Mouse (Mus musculus) lung, embryonic 14.5 days (tissue): Measurements from ENCODE around the gene Oas1f. TPM values are rescaled to one million over a fixed set of nuclear protein-coding genes. Genes with fewer than 3 reads are reported as not detected.
A peak's percentile ranks its signal among the peaks of the same experiment; 100 is the strongest.

Source experiments
- ATAC-seq: fragments of 200-750 bp; cut with Nextera tagmentation; 2 replicates; pipeline ENCODE4 v1.8.0; 2017; ENCODE audit warnings: mild to moderate bottlenecking, moderate TSS enrichment, moderate library complexity; ENCODE audit not compliant: insufficient read depth
- DNase-seq: peaks from one replicate; pipeline ENCODE4 v3.0.0-alpha.2; 2015
- H3K27ac ChIP-seq: fragments of 300-500 bp; sonication (generic); 2 replicates; pipeline ENCODE4 v1.5.1; 2014; ENCODE audit warnings: low read depth, mild to moderate bottlenecking, moderate library complexity
- H3K27me3 ChIP-seq: fragments of 300-500 bp; sonication (generic); 2 replicates; pipeline ENCODE4 v1.6.1; 2014; ENCODE audit warnings: low read length, control low read depth; ENCODE audit not compliant: insufficient read depth
- H3K36me3 ChIP-seq: fragments of 300-500 bp; sonication (generic); 2 replicates; pipeline ENCODE4 v1.6.1; 2014; ENCODE audit warnings: control low read depth; ENCODE audit not compliant: insufficient read depth
- H3K4me1 ChIP-seq: fragments of 300-500 bp; sonication (generic); 2 replicates; pipeline ENCODE4 v1.6.1; 2014; ENCODE audit warnings: antibody characterized with exemption, control low read depth; ENCODE audit not compliant: insufficient read depth
- H3K4me2 ChIP-seq: fragments of 300-500 bp; sonication (generic); 2 replicates; pipeline ENCODE4 v1.6.1; 2014; ENCODE audit warnings: mild to moderate bottlenecking
- H3K4me3 ChIP-seq: fragments of 300-500 bp; sonication (generic); 2 replicates; pipeline ENCODE4 v1.5.1; 2014; ENCODE audit warnings: low read depth, low read length
- H3K9ac ChIP-seq: fragments of 300-500 bp; sonication (generic); 2 replicates; pipeline ENCODE4 v1.6.1; 2014
- H3K9me3 ChIP-seq: fragments of 300-500 bp; sonication (generic); 2 replicates; pipeline ENCODE4 v1.6.1; 2016; ENCODE audit warnings: low read depth, low read length, control low read depth
- CTCF ChIP-seq: IDR thresholded peaks from 2 replicates; pipeline ENCODE4 v1.5.1; 2016; ENCODE audit warnings: antibody characterized with exemption, low read depth
- WGBS: fragments of 180-500 bp; shearing (Covaris S2); extraction: QIAGEN DNeasy Blood & Tissue Kit; methylation state at CpG from one replicate; pipeline ENCODE4 v1.1.7; 2014; 5-methylcytosine and 5-hydroxymethylcytosine counted together
- polyA plus RNA-seq: library from polyadenylated mRNA; unstranded; fragments of >200 nt; fragmentation: Nextera tagmentation; extraction: Ambion mirVana; gene quantifications from 2 replicates; pipeline ENCODE4 v1.2.1, GENCODE M21; 2014

The Oas1f gene
- polyA plus RNA-seq, 1 experiment from 2014 or later = not detected

GRCm38 (mm10) chr5:120849601-120850136 is 2.5 kb downstream of the Oas1f start:
- ATAC-seq (no peak), DNase-seq (peak; percentile 59)
- Histone ChIP-seq H3K4me3 (no peak overlapping the region), H3K27me3 (no peaks in the 10 kb centered on the region), H3K36me3 (no peaks in the 10 kb centered on the region), H3K9me3 (peaks cover 5% of the 10 kb centered on the region; the same call in 1 of the 2 replicates), H3K9ac (no peak overlapping the region), H3K4me1 (no peaks in the 10 kb centered on the region), H3K4me2 (no peak overlapping the region), H3K27ac (no peak overlapping the region)
- WGBS = 62% methylated on average over 3 of the region's 3 CpGs
- peak; percentile 74 for TF ChIP-seq CTCF

GRCm38 (mm10) chr5:120859241-120859640 is 12.1 kb downstream of the Oas1f start:
- no peak overlapping the region for H3K9ac ChIP-seq
- H3K4me1 ChIP-seq = no peaks in the 10 kb centered on the region
- no peaks in the 10 kb centered on the region for H3K27me3 ChIP-seq
- no peak for TF ChIP-seq CTCF
- DNase-seq (no peak), ATAC-seq (no peak)
- H3K4me3 ChIP-seq = no peak overlapping the region
- no peak overlapping the region for H3K4me2 ChIP-seq
- peaks cover 2% of the 10 kb centered on the region; the same call in 1 of the 2 replicates for H3K9me3 ChIP-seq
- WGBS = 67% methylated on average over 2 of the region's 2 CpGs
- no peaks in the 10 kb centered on the region for H3K36me3 ChIP-seq
- no peak overlapping the region for H3K27ac ChIP-seq

GRCm38 (mm10) chr5:120861121-120861520 is 14.0 kb downstream of the Oas1f start, which contains the start of gene Oas1h:
Gene Oas1h, plus strand, starts transcription at chr5:120861421.
- no peaks in the 10 kb centered on the region for H3K36me3 ChIP-seq
- H3K27ac ChIP-seq = no peak within 1 kb of the TSS
- H3K9ac ChIP-seq = no peak within 1 kb of the TSS
- no peaks in the 10 kb centered on the region for H3K27me3 ChIP-seq
- DNase-seq (no peak), ATAC-seq (no peak)
- H3K4me2 ChIP-seq = no peak within 1 kb of the TSS
- no peak for TF ChIP-seq CTCF
- H3K9me3 ChIP-seq = no peaks in the 10 kb centered on the region
- H3K4me1 ChIP-seq = no peaks in the 10 kb centered on the region
- WGBS = 27% methylated on average over 4 of the region's 4 CpGs
- H3K4me3 ChIP-seq = no peak within 1 kb of the TSS

- no peak overlapping the region for H3K27ac ChIP-seq
- no peaks in the 10 kb centered on the region for H3K9me3 ChIP-seq
- TF ChIP-seq CTCF = no peak; the same call in 1 of the 2 replicates
- 70% methylated on average over 3 of the region's 3 CpGs for whole genome bisulfite sequencing
- no peak overlapping the region for H3K4me3 ChIP-seq
- no peak overlapping the region for H3K9ac ChIP-seq
- ATAC-seq (no peak), DNase-seq (peak; percentile 23)
- no peak overlapping the region for H3K4me2 ChIP-seq
- no peaks in the 10 kb centered on the region for H3K4me1 ChIP-seq
- H3K27me3 ChIP-seq = no peaks in the 10 kb centered on the region
- no peaks in the 10 kb centered on the region for H3K36me3 ChIP-seq
These were observed 18.2 kb downstream of the Oas1f start for GRCm38 (mm10) chr5:120865336-120865860.

- 81% methylated on average over 7 of the region's 7 CpGs for WGBS
- Histone ChIP-seq H3K36me3 (no peaks in the 10 kb centered on the region), H3K4me2 (no peak overlapping the region), H3K27me3 (no peaks in the 10 kb centered on the region), H3K9me3 (no peaks in the 10 kb centered on the region), H3K4me1 (no peaks in the 10 kb centered on the region), H3K4me3 (no peak overlapping the region), H3K27ac (no peak overlapping the region), H3K9ac (no peak overlapping the region)
- no peak for ATAC-seq
- TF ChIP-seq CTCF = no peak
- no peak for DNase-seq
These were observed 22.4 kb downstream of the Oas1f start for GRCm38 (mm10) chr5:120869436-120870015.

GRCm38 (mm10) chr5:120870081-120870480 is 22.9 kb downstream of the Oas1f start:
- no peak for DNase-seq
- no peak for TF ChIP-seq CTCF
- WGBS = 62% methylated on average over 3 of the region's 3 CpGs
- no peaks in the 10 kb centered on the region for H3K9me3 ChIP-seq
- H3K9ac ChIP-seq = no peak overlapping the region
- H3K27ac ChIP-seq = no peak overlapping the region
- H3K4me3 ChIP-seq = no peak overlapping the region
- H3K36me3 ChIP-seq = no peaks in the 10 kb centered on the region
- ATAC-seq = no peak
- no peaks in the 10 kb centered on the region for H3K4me1 ChIP-seq
- no peak overlapping the region for H3K4me2 ChIP-seq
- H3K27me3 ChIP-seq = no peaks in the 10 kb centered on the region

- H3K9me3 ChIP-seq = no peaks in the 10 kb centered on the region
- H3K4me3 ChIP-seq = no peak overlapping the region
- no peak overlapping the region for H3K27ac ChIP-seq
- H3K27me3 ChIP-seq = no peaks in the 10 kb centered on the region
- ATAC-seq = no peak
- no peak for TF ChIP-seq CTCF
- H3K9ac ChIP-seq = no peak overlapping the region
- DNase-seq = no peak
- WGBS = 78% methylated on average over 7 of the region's 7 CpGs
- no peaks in the 10 kb centered on the region for H3K4me1 ChIP-seq
- H3K4me2 ChIP-seq = no peak overlapping the region
- no peaks in the 10 kb centered on the region for H3K36me3 ChIP-seq
These were observed 23.6 kb downstream of the Oas1f start for GRCm38 (mm10) chr5:120870782-120871181.
